Mouse (Mus musculus): Measurements from ENCODE around the gene Aph1a. TPM values are rescaled to one million over a fixed set of nuclear protein-coding genes. Genes with fewer than 3 reads are reported as not detected.
"Not testable (repeated sequence)": the region's sequence is repeated elsewhere in the genome, so short reads cannot be mapped to it uniquely, and the experiment has no call there.

Aph1a gene
- total RNA-seq, 2 experiments from 2014 or later: 110 to 120 TPM

DNA sequence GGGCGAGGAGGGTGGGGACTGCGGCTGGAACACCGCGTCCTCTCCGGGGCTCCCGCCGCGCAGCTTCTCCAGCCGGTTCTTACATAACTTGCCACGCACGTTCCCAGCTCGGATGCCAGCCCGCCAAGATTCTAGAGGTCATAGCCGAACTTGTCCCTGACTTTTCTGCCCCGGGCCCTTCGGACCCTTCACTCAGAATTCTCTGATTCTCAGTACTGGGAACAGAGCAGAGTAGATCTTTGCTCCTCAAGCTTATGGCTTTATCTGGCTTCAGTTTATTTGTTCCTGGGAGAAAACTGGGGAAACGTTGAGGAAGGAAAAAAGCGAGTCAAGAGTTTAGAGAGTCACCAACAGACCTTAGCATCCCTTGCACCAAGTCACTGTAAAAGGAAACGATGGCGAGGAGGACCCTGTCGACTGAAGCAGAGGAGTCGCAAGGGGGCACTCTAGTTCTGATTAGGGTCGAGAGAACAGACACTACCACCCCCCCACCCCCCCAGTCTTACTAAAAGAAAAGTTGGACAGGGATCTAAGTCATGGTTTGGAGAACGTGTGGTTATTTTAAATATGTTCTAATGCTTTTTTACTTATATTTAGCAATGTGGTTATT, 10.8 kb upstream of the Aph1a start:
- intact Hi-C loops (cut with DNase I): loop anchor here (1.0 to 10.0 kb wide), 2 partner anchors 23 to 172 kb away; partner anchors contain the start of gene Vps45

DNA sequence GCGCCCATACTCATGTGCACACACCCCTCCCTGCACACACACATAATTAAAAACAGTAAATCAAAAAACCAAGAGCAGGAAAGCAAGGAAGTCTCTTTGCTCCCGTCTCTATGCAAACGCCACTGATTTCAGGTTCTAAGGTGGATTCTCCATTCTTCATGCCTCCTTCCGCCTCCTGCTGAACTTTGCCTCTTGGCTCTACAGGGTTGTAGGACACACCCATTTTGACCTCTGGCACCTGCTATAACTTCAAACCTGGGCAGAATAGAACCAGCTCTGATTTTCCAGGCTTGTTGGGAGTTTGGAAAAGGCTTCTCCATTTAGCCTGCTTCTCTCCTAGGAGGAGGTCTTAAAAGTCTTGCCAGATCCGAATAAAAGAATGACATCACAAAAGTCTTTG, 9.4 kb upstream of the Aph1a start:
- intact Hi-C loops (cut with DNase I): loop anchor here (10.0 kb wide), 1 partner anchor 170 kb away; the partner anchor contains the start of gene Vps45
- DNase-seq (ENCODE audit: low spot score): no peak

More for the DNA sequence above, 10.8 kb upstream of the Aph1a start:
- DNase-seq (ENCODE audit: low spot score): peak; percentile 45

DNA sequence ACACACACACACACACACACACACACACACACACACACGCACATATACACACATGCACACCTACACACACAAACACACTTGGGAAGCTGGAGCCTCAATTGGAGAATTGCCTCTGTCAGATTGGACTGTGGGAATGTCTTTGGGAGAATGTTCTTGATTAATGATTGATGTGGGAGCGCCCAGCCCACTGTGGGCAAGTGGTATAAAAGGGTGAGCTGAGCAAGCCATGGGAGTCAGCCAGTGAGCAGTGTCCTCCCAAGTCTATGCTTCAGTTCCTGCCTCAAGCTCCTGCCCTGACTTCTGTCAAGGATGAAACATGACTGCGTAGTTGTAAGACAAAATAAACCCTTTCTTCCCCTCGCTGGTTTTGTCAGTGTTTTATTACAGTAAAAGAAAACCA, 6.2 kb upstream of the Aph1a start:
- intact Hi-C loops (cut with DNase I): loop anchor here (10.0 kb wide), 1 partner anchor 167 kb away; the partner anchor contains the start of gene Vps45

GRCm38 (mm10) chr3:95889664-95890063, 4.1 kb upstream of the Aph1a start:
- intact Hi-C loops (cut with DNase I): loop anchor here (10.0 kb wide), 1 partner anchor 165 kb away; the partner anchor contains the start of gene Vps45
- DNase-seq (ENCODE audit: low spot score): no peak

More for the DNA sequence above, 6.2 kb upstream of the Aph1a start:
- no peak for DNase-seq (ENCODE audit: low spot score)

DNA sequence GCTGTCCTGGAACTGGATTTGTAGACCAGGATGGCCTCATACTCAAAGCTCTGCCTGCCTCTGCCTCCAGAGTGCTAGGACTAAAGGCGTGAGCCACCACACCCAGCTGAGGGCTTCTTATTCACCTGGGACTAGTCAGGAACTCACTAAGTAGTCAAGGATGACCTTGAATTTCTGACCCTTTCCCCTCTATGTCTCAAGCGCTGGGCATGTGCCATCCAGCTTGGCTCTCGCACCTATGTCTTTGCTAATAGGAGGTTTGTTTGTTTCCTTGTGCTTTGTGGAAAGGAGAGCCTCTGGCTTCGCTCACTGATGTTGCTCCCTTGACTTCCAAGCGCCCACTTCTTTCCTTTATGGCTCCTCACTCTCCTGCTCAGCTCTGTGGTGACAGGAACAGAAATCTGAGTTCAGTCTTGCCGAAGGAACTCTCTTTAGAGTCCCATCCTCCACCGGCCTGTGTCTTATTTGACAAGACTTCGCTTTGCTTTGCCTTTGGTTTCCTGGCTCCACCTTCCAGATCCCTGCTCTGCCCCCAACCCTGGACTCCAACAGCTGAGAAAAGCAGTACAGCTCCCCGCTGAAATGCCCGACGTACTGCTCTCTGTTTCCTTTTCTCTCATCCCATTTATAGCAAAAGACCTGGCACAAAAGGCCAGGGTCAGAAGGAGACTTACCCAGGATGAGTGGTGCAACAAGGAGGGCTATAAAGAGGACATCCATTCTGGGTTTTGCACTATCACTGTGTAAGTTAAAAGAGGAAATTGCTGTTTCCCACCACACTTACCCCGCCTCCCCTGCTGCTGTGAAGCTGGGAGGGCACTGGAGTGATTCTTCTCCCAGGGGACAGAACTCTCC, 2.3 kb upstream of the Aph1a start, which contains the start of gene BC028528:
BC028528 (minus strand) TSS at position 795 of the 855 bp plus-strand sequence.
- intact Hi-C loops (cut with DNase I): no loop called here

GRCm38 (mm10) chr3:95892066-95893052, 1.4 kb upstream of the Aph1a start:
- no peak for DNase-seq (ENCODE audit: low spot score)
- intact Hi-C loops (cut with DNase I): no loop called here

More for the DNA sequence above, 2.3 kb upstream of the Aph1a start, which contains the start of gene BC028528:
- no peak for DNase-seq (ENCODE audit: low spot score)

DNA sequence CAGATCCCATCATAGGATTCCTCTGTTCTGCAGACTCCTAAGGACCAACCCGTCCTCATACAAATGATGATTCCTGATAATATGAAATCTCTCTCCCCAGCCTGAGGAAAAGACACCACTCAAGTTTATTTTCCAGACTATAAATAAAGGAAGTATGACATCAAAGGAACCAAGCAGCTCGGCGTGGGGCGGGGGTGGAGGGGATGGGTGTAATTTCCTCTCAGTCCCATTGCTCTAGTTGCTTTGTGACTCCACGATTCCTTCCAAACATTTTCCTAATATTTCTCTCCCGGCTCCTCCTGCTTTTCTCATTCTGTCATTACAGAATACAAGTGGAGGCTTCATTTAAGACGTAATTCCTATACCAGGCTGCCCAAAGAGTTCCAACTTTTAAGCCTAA, 643 bp upstream of the Aph1a start:
- no peak for DNase-seq (ENCODE audit: low spot score)
- intact Hi-C loops (cut with DNase I): no loop called here

GRCm38 (mm10) chr3:95894317-95895160, 770 bp downstream of the Aph1a start:
- intact Hi-C loops (cut with DNase I): no loop called here
- peak; percentile 54 for DNase-seq (ENCODE audit: low spot score)

DNA sequence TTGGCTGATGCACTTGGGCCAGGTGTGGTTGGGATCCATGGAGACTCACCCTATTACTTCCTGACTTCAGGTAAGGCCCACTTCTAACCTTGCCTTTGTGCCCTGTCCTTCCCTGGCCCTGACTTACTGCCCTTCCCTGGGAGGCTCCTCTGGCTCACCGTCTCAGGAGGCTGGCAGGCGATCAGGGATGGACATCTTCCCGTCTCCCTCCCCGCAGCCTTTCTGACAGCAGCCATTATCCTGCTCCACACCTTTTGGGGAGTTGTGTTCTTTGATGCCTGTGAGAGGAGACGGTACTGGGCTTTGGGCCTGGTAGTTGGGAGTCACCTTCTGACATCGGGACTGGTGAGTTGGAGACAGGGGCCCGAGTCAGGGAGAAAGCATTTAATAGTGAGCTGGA, 1.7 kb downstream of the Aph1a start:
- intact Hi-C loops (cut with DNase I); DNase-seq (ENCODE audit: low spot score): not testable (repeated sequence)

- no peak for DNase-seq (ENCODE audit: low spot score)
- intact Hi-C loops (cut with DNase I): no loop called here
Measured at GRCm38 (mm10) chr3:95899800-95900524, 6.2 kb downstream of the Aph1a start.

GRCm38 (mm10) chr3:95901616-95902372, 8.0 kb downstream of the Aph1a start:
- intact Hi-C loops (cut with DNase I): no loop called here
- DNase-seq (ENCODE audit: low spot score): no peak

DNA sequence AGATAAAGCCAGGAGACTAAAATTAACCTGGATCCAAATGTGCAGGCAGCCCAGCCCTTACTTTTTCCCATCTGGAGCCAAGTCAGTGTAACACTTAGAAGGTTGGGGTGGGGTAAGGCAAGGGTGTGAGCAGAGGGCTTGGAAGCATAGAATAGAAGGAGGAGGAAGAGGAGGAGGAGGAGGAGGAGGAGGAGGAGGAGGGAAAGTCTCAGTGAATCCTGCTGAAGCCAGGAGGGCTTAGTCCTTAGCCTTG, 8.5 kb downstream of the Aph1a start:
- no peak for DNase-seq (ENCODE audit: low spot score)
- intact Hi-C loops (cut with DNase I): no loop called here

DNA sequence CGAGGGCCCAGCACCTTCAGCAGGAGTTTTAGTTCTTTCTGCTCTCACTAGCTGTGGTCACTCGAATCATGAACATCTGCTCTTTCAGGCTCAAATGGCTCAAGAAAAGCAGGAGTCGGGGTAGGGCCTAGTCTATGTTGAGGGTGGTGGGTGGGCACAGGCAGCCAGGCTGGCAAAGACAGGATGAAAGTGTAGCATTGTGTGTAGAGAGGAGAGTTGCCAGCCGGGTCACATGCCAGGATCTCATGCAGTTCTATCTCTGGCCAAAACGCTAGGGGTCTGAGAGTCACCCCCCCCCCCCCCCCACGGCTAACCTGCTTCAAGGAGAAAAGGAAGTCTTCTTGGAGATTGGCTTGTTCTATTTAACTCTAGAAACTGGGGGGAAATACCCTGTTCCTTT, 8.9 kb downstream of the Aph1a start:
- no peak for DNase-seq (ENCODE audit: low spot score)
- intact Hi-C loops (cut with DNase I): no loop called here

GRCm38 (mm10) chr3:95903753-95904502, 10.2 kb downstream of the Aph1a start:
- no peak for DNase-seq (ENCODE audit: low spot score)
- intact Hi-C loops (cut with DNase I): no loop called here

- intact Hi-C loops (cut with DNase I): no loop called here
- DNase-seq (ENCODE audit: low spot score): peak; percentile 28
Measured at GRCm38 (mm10) chr3:95904568-95904967, 10.8 kb downstream of the Aph1a start, which contains the start of gene Car14. TSS of gene Car14 (minus strand) at chr3:95904691.

GRCm38 (mm10) chr3:95905146-95905939, 11.6 kb downstream of the Aph1a start:
- DNase-seq (ENCODE audit: low spot score): peak; percentile 15
- intact Hi-C loops (cut with DNase I): no loop called here

Data from heart, postnatal 25 days (tissue).